Mouse (Mus musculus) brain, embryonic 14.5 days (tissue): ENCODE data around the gene Drc3.

Experiments
- CTCF ChIP-seq: fragments of 200-500 bp; IDR thresholded peaks from 2 replicates; pipeline ENCODE4 v1.5.1; 2012; ENCODE audit warnings: inconsistent platforms, mild to moderate bottlenecking, moderate library complexity, borderline replicate concordance; ENCODE audit not compliant: insufficient read depth, insufficient read length; ENCODE audit errors: extremely low read depth
- POLR2A ChIP-seq: fragments of 200-500 bp; IDR thresholded peaks from 2 replicates; pipeline ENCODE4 v1.6.1; 2012; ENCODE audit warnings: mild to moderate bottlenecking, inconsistent platforms, borderline replicate concordance; ENCODE audit not compliant: poor library complexity, insufficient read depth, insufficient read length, severe bottlenecking; ENCODE audit errors: extremely low read depth

DNA sequence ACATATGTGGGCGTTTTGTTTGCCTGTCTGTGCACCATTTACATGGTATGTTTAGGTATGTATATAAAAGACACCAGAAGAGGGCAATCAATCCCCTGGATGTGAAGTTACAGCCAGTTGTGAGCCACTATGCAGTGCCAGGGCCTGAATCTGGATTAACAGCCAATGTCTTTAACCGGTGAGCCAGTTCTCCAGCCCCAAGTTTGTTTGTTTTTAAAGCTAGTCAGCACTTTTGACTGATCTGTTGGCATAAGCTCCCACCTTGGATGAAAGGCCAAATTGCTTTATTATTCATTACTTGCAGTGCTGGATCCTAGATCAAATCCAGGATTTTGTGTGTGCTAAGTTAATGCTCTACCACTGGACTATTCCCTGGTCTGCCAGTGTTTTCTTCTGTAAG, 1.7 kb upstream of the Drc3 start:
- no peak for TF ChIP-seq CTCF
- TF ChIP-seq POLR2A: no peak
